Mouse (Mus musculus): ENCODE data around the gene Vps13d. TPM values are rescaled to one million over a fixed set of nuclear protein-coding genes. Genes with fewer than 3 reads are reported as not detected.
A peak's percentile ranks its signal among the peaks of the same experiment; 100 is the strongest.

The Vps13d gene
- polyA plus RNA-seq, 1 experiment from 2014 or later, result 7.6 TPM

DNA sequence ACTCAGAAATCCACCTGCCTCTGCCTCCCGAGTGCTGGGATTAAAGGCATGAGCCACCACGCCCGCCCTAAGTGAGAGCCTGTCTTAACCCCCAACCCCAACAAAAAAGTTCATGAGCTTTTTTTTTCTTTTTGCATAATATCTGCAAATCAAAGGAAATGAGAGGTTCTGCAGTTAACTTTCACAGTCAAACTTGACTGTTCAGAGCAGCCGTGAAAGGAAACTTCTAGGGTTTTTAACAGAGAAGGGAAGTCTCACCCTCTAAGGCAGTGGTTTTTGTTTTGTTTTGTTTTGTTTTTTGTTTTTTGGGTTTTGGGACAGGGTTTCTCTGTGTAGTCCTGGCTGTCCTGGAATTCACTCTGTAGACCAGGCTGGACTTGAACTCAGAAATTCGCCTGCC, 15.8 kb upstream of the Vps13d start:
- Histone ChIP-seq H3K27me3 (replicated peaks) (no peaks in the 10 kb centered on the region), H3K27ac (ENCODE audit: poor library complexity, severe bottlenecking) (no peak overlapping the region), H3K9ac (no peak overlapping the region), H3K4me1 (replicated peaks) (0 out of 2 replicates have a peak, but pooled peaks cover 13% of the 10 kb centered on the region), H3K4me2 (no peak overlapping the region), H3K36me3 (no peaks in the 10 kb centered on the region), H3K4me3 (no peak overlapping the region), H3K9me3 (replicated peaks) (no peaks in the 10 kb centered on the region)
- 85% methylated on average over 5 of the region's 5 CpGs for WGBS
- no peak for ATAC-seq (ENCODE audit: insufficient number of reproducible peaks, low FRiP score)

DNA sequence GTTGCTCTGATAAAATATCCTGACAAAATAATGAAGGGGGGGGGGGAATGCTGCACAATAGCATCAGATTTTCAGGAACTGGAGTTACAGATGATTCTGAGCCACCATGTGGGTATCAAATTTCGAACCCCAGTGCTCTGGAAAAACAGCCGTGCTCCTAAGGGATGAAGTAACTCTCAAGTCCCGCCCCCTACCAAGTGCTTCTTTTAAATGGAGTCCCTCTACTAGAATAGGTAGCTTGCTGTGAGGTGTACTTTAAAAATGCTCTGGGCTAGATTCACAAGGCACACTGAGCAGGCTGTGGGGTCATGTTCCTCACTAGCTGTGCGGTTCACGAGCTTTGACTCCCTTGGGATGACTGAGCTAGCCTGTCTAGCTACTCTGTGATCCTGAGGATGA, 14.9 kb upstream of the Vps13d start:
- Histone ChIP-seq H3K27me3 (replicated peaks) (no peaks in the 10 kb centered on the region), H3K4me1 (replicated peaks) (0 out of 2 replicates have a peak, but pooled peaks cover 6% of the 10 kb centered on the region), H3K9ac (no peak overlapping the region), H3K4me2 (no peak overlapping the region), H3K4me3 (no peak overlapping the region), H3K36me3 (no peaks in the 10 kb centered on the region), H3K27ac (ENCODE audit: poor library complexity, severe bottlenecking) (no peak overlapping the region), H3K9me3 (replicated peaks) (no peaks in the 10 kb centered on the region)
- ATAC-seq (ENCODE audit: insufficient number of reproducible peaks, low FRiP score), result no peak
- WGBS, result 36% methylated on average over 5 of the region's 5 CpGs

DNA sequence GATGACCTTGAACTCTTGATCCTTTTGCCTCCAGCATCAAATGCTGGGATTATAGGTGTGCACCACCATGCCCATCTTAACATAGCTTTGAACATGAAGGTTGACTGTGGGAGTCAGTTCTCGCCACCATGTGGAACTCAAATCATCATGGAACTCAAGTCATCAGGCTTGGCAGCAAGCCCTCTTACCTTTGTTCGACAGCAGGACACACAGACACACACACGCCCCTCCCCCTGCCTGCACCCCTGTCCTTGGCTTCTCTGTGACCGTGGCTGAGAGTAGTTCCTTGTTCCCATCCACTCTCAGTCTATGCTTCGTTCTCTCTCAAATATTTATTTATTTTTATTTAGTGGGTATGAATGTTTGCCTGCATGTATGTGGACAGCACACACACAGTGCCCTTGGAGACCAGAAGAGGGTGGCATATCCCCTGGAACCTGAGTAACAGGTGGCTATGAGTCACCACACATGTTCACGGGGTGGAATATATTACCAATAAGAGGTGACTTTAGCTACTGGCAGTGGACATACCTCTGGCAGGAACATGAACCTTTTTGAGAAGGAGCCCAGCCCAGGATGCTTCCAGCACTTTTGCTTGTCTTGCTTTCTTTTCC, 14.4 kb upstream of the Vps13d start:
- Histone ChIP-seq H3K4me2 (no peak overlapping the region), H3K4me3 (no peak overlapping the region), H3K36me3 (no peaks in the 10 kb centered on the region), H3K27ac (ENCODE audit: poor library complexity, severe bottlenecking) (no peak overlapping the region), H3K9ac (no peak overlapping the region), H3K9me3 (replicated peaks) (no peaks in the 10 kb centered on the region), H3K27me3 (replicated peaks) (no peaks in the 10 kb centered on the region), H3K4me1 (replicated peaks) (0 out of 2 replicates have a peak, but pooled peaks cover 4% of the 10 kb centered on the region)
- ATAC-seq (ENCODE audit: insufficient number of reproducible peaks, low FRiP score), result no peak
- 73% methylated on average over 6 of the region's 6 CpGs for WGBS

DNA sequence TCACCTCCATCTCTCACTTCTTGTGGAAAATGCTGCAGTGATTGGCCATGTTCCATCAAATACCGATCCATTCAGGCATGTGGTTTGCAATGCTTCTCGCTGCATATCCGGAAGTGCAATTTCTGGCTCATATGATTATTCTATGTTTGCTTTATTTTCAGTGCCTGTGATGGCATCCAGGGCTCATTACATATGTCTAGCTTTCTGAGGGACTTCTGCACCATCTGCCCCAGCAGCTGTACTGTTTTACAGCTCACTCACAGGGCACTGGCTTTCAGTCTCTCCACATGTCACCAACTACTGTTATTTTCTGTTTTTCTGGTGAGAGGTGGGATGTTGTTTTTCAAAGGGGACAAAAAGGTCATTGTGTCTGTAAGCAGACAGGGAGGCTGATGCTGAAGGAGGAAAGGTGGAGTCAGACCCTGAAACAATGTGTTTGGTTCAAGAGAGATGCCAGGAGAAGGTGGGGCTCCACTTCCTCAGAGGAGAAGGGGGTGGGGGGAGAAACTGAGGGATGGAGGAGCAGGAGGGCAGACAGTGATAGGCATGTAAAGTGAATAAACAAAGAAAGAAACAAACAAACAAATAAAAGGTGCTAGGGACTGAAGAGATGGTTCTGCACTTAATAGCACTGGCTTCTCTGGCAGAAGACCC, 13.0 kb upstream of the Vps13d start:
- Histone ChIP-seq H3K4me2 (no peak overlapping the region), H3K27ac (ENCODE audit: poor library complexity, severe bottlenecking) (no peak overlapping the region)

DNA sequence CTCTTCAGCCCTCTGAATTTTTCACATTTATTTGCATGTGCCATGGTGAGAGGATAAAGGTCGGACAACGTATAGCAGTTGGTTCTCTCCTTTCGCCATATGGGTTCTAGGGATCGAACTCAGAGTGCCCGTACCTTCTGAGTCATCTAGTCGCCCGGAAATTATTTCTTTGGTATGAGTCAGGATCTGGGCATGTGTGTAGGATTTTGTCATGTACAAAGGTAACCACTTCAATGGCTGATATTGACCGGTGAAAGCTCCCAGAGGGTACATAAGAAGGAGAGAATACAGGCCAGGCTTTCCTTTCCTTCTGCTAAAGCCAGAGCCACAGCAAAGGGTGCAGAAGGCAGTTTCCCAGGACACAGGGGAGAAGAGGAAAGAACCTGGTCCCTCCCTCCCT, 10.0 kb upstream of the Vps13d start:
- no peak overlapping the region for H3K9ac ChIP-seq
- no peak overlapping the region for H3K4me2 ChIP-seq
- no peaks in the 10 kb centered on the region for H3K27me3 ChIP-seq (replicated peaks)
- peaks cover 13% of the 10 kb centered on the region for H3K4me1 ChIP-seq (replicated peaks)
- no peak for ATAC-seq (ENCODE audit: insufficient number of reproducible peaks, low FRiP score)
- 80% methylated on average over 8 of the region's 8 CpGs for WGBS
- no peak overlapping the region for H3K27ac ChIP-seq (ENCODE audit: poor library complexity, severe bottlenecking)
- H3K9me3 ChIP-seq (replicated peaks), result no peaks in the 10 kb centered on the region
- H3K36me3 ChIP-seq, result no peaks in the 10 kb centered on the region
- H3K4me3 ChIP-seq, result no peak overlapping the region

More for the DNA sequence above, 13.0 kb upstream of the Vps13d start:
- Histone ChIP-seq H3K36me3 (no peaks in the 10 kb centered on the region), H3K4me3 (no peak overlapping the region), H3K27me3 (replicated peaks) (no peaks in the 10 kb centered on the region), H3K9ac (no peak overlapping the region), H3K9me3 (replicated peaks) (no peaks in the 10 kb centered on the region), H3K4me1 (replicated peaks) (0 out of 2 replicates have a peak, but pooled peaks cover 4% of the 10 kb centered on the region)
- ATAC-seq (ENCODE audit: insufficient number of reproducible peaks, low FRiP score), result no peak
- WGBS, result 77% methylated on average over 3 of the region's 3 CpGs

DNA sequence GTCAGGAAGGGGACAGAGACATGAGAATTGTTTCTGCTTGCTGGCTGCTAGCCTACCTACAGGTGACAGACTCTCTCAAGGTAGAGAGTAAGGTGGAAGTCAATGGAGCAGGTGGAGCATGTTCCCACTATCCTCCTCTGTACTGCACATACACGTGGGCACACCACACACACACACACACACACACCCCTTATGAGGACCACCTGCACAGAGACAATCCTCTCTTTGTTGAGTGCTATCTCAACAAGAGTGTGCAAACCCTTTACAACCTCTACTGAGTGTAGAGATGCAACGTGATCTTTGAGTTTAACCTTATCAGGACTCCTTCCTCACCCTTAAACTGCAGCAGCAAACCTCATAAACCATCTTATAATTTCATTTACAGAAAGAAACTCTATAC, 8.5 kb upstream of the Vps13d start:
- no peak overlapping the region for H3K4me3 ChIP-seq
- H3K27ac ChIP-seq (ENCODE audit: poor library complexity, severe bottlenecking), result no peak overlapping the region
- WGBS, result 41% methylated on average over 2 of the region's 2 CpGs
- H3K4me2 ChIP-seq, result no peak overlapping the region
- no peaks in the 10 kb centered on the region for H3K9me3 ChIP-seq (replicated peaks)
- no peaks in the 10 kb centered on the region for H3K36me3 ChIP-seq
- H3K27me3 ChIP-seq (replicated peaks), result no peaks in the 10 kb centered on the region
- no peak overlapping the region for H3K9ac ChIP-seq
- H3K4me1 ChIP-seq (replicated peaks), result peaks cover 9% of the 10 kb centered on the region
- ATAC-seq (ENCODE audit: insufficient number of reproducible peaks, low FRiP score), result no peak

DNA sequence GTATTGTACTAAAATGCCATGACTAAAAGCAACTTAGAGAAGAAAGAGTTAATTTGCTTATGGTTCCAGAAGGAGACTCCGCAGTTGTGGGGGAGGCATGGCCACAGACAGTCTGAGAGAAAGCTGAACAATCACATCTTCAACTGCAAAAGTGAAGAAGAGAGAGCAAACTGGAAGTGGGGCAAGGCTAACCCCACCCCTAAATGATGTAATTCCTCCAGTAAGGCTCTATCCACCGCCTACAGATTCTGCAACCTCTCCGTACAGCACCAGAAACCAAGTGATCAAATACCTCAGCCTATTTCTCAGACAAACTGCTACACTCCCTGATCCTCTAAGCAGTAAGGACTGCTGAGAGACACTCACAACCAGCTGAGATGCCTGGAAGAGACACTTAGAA, 6.6 kb upstream of the Vps13d start:
- Histone ChIP-seq H3K9ac (no peak overlapping the region), H3K9me3 (replicated peaks) (no peaks in the 10 kb centered on the region), H3K36me3 (no peaks in the 10 kb centered on the region), H3K27ac (ENCODE audit: poor library complexity, severe bottlenecking) (no peak overlapping the region), H3K4me1 (replicated peaks) (peaks cover 9% of the 10 kb centered on the region), H3K27me3 (replicated peaks) (no peaks in the 10 kb centered on the region), H3K4me2 (no peak overlapping the region), H3K4me3 (no peak overlapping the region)
- no peak for ATAC-seq (ENCODE audit: insufficient number of reproducible peaks, low FRiP score)
- WGBS, result 60% methylated on average over 3 of the region's 3 CpGs

DNA sequence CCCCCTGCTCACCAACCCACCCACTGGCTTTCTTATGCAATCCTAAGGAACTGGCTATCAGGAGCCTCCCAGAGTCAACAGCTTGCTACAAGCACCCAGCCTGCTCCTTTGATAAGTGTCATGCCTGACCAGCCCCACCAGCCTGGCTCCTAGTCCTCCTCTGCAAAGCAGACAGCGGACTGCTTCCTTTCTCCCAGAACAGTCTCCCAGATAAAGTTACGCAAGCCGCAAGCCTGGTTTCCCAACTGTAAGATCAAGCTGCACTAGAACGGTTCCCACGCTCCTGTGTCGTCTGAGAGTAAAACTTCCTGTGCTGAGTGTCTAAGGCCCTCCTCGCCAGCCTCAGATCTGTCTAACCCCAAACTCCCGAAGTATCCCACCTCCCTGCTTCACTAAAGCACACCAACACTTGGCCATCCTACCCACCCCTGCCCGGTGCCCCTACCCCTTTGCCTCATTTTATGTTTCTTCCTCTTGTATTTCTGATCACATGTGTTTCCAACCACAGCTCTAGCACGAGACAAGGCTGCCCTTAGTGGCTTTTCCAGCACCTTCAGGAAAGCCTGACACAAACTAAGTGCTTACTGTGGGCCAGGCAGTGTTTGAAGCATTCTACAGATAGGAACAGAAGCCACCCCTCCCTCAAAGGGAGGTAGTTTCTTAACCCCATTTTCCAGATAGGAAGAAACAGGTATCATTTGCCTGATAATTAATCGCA, 5.3 kb upstream of the Vps13d start:
- Histone ChIP-seq H3K27me3 (replicated peaks) (no peaks in the 10 kb centered on the region), H3K9me3 (replicated peaks) (no peaks in the 10 kb centered on the region), H3K27ac (ENCODE audit: poor library complexity, severe bottlenecking) (peak overlapping the region; percentile 66; the same call in 1 of the 2 replicates), H3K9ac (no peak overlapping the region), H3K4me1 (replicated peaks) (peaks cover 11% of the 10 kb centered on the region), H3K36me3 (no peaks in the 10 kb centered on the region), H3K4me3 (no peak overlapping the region), H3K4me2 (peak overlapping the region; percentile 40)
- peak; percentile 79 for ATAC-seq (ENCODE audit: insufficient number of reproducible peaks, low FRiP score)
- 15% methylated on average over 11 of the region's 11 CpGs for WGBS

DNA sequence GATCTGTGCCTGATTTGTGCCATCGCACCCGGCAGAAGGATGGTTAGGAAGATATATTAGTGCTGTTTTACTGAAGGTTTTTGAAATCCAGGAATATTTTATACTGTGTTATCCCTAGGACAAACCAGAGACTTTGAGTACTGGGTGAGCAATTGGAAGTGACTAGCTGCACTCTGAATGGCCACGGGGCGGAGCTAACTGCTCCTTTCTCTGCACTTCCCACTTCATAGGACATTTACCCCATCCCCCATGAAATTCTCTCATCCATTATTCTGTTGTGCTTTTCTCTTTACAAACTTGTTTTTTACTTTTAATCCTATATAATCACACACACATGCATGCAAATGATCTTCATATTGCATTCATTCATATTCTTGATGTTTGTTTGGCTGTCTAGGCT, 1.8 kb upstream of the Vps13d start:
- Histone ChIP-seq H3K4me3 (no peak overlapping the region), H3K27ac (ENCODE audit: poor library complexity, severe bottlenecking) (no peak overlapping the region), H3K4me2 (no peak overlapping the region), H3K9me3 (replicated peaks) (no peaks in the 10 kb centered on the region), H3K27me3 (replicated peaks) (no peaks in the 10 kb centered on the region), H3K36me3 (no peaks in the 10 kb centered on the region), H3K4me1 (replicated peaks) (peaks cover 27% of the 10 kb centered on the region), H3K9ac (no peak overlapping the region)
- 71% methylated on average over 4 of the region's 4 CpGs for WGBS
- no peak for ATAC-seq (ENCODE audit: insufficient number of reproducible peaks, low FRiP score)

DNA sequence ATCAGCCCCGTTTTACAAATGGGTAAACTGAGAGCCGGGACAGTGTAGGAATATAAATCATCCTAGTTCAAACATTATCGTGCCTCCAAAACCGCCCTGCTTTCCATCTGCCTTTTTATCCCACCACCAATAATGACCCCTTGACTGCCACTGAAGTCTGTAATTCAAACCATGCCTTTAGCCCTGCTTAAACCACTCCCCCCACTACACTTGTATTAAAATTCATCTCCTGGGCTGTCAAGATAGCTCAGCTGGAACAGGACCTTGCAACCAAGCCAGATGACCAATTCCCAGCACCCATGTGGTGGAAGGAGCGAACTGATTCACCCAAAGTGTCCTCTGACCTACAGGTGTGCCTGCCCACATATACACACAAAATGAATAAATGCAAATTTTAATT, 367 bp upstream of the Vps13d start:
- Histone ChIP-seq H3K27ac (ENCODE audit: poor library complexity, severe bottlenecking) (no peak overlapping the region), H3K9ac (peak overlapping the region; percentile 95; the same call in 1 of the 2 replicates), H3K27me3 (replicated peaks) (no peaks in the 10 kb centered on the region), H3K4me1 (replicated peaks) (peaks cover 19% of the 10 kb centered on the region), H3K4me2 (peak overlapping the region; percentile 14; the same call in 1 of the 2 replicates), H3K4me3 (peak overlapping the region; percentile 97), H3K9me3 (replicated peaks) (no peaks in the 10 kb centered on the region), H3K36me3 (peaks cover 2% of the 10 kb centered on the region)
- ATAC-seq (ENCODE audit: insufficient number of reproducible peaks, low FRiP score), result no peak
- 20% methylated on average over 5 of the region's 5 CpGs for WGBS

DNA sequence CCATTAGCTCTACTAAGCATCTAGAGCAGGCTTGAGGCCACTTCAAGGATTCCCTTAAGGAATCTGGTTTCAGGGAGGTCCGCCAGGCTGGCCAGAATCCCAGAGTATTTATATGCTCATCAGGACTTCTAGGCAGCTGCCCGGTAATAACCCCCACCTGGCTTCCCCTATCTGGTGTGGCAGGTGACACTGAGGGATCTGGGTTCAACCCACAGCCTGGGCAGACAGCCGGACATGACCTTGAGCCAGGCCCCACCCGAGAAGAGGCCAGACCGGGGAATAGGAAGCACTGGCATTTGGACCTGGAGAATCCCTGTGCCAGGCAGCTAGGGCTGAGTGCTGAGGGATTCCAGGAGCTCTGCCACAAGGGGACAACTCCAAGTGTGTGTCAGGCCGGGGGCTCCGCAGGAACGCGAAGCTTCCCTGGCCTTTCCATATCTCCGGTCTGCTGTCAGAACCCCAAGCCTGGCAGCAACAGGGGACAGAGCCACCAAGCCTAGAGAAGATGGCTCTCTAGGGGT, 754 bp downstream of the Vps13d start:
- peak overlapping the region; percentile 95 for H3K9ac ChIP-seq
- no peaks in the 10 kb centered on the region for H3K27me3 ChIP-seq (replicated peaks)
- H3K4me3 ChIP-seq, result peak overlapping the region; percentile 97
- H3K4me2 ChIP-seq, result peak overlapping the region; percentile 78
- peaks cover 18% of the 10 kb centered on the region for H3K4me1 ChIP-seq (replicated peaks)
- peaks cover 13% of the 10 kb centered on the region for H3K36me3 ChIP-seq
- ATAC-seq (ENCODE audit: insufficient number of reproducible peaks, low FRiP score), result peak; percentile 56
- no peaks in the 10 kb centered on the region for H3K9me3 ChIP-seq (replicated peaks)
- peak overlapping the region; percentile 82 for H3K27ac ChIP-seq (ENCODE audit: poor library complexity, severe bottlenecking)
- WGBS, result under 1% methylated on average over 10 of the region's 10 CpGs
